Mouse (Mus musculus) layer of hippocampus, adult 9-11 months (tissue): ENCODE results near the gene Map1s.

Source experiments
- DNase-seq: peaks from one replicate; pipeline ENCODE4 v3.0.0; 2022

The Map1s gene

DNA sequence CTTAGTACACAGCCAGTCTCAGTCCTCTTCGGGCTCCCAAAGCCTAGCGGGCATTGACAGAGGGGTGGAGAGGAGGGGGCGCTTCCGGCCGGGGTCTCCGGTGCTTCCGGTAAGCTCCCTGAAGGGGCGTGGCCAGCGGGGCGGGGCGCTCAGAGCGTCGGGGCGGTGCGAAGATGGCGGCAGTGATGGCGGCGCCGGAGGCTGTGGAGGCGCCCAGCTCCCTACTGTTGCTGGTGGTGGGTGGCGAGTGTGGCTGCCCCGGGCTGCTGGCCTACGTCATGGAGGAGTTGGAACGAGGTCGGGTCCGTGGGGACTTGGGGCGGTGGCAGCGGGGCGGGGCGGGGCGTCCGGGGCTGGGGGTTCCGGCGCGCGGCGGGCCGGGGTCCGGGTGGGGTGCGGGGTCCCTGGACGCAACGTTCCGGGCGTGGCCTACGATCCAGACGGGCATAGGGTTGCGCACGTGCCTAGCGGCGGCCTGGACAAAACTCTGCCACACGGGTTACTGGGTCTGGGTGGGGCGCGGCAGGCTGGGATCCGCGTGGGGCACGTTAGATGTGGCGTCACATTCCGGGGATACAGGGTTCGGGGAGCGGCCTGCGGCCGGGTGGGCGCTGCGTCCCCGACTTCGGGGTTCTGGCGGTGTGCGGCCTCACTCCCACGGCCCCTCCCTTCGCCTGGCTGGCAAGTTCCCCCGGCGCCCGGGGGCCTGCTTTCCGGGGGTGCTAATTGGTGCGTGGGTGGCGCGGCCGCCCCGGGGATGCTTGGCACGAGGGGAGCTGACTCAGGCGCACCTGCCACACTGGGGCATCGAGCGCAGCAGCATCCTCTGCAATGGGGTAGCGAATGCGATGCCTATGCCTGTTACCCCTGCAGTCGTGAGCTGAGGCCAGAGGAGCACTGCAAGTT is at the start of gene Map1s:
Gene Map1s (plus strand): TSS at position 102 of the 906 bp plus-strand sequence.
- DNase-seq: peak; percentile 83

DNA sequence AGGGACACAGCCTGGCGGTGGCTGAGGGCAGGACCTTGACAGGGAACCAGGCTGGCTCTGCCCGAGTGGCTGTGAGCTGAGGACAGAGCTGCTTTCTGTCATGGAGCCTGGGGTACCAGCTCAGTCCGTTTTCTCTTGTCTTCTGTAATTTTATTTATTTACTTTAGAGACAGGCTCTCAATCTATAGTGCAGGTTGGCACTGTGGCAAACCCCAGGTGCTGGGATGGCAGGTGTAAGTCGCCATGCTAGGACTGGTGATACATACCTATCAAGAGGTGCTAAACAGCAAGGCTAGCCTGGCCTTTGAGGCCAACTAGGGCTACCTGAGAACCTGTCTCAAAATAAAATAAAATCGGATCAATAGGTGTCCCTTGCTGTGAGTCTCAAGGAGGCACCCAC is 49.7 kb upstream of the Map1s start:
- no peak for DNase-seq

DNA sequence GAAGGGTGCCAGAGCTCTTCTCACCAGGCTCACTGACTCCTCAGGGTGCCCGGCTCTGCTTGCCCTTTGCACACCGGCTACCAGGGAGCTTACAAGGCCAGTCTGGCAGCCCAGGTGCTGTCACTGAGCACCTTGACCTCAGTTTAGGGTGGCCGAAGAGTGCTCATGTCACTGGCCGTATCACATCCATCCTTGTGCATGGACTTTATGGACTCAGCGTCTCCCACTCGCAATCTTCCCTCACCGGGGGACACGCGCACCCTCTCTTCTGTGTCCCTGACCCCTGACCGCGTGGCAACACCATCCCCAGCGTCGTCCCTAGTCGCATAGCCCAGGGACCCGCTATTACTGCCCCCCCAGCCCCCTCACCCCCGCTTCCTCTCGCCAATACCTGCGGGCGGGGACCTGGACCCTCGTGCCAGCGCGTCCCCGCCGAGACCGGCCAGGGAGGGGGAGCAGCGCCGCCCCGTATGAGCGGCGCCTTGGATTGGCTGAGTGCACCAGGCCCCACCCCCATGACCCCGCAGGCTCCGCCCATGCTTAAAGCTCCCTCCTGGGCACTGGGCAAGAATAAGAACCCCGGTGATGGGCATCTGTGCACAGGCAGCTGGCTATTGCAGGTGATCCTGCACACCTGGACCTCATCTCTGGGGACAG is 49.1 kb upstream of the Map1s start:
- peak; percentile 77 for DNase-seq

DNA sequence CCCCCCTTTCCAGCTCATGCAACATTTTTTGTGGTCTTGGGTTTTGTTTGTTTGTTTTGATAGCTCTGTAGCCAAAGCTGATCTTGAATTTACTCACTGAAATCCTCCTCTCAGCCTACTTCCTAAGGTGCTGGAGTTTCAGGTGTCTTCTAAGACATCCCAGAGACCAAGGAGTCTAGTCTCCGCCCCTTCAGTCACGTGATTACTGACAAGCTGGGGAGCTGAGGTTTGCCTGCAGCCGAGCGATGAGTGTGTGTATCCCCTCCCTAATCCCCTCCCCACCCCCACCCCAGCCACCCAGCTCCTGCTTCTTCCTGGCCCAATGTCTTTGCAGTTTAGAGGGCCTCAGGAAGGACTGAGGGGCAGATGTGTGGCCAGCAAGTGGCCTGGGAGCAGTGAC is 48.2 kb upstream of the Map1s start:
- no peak for DNase-seq

DNA sequence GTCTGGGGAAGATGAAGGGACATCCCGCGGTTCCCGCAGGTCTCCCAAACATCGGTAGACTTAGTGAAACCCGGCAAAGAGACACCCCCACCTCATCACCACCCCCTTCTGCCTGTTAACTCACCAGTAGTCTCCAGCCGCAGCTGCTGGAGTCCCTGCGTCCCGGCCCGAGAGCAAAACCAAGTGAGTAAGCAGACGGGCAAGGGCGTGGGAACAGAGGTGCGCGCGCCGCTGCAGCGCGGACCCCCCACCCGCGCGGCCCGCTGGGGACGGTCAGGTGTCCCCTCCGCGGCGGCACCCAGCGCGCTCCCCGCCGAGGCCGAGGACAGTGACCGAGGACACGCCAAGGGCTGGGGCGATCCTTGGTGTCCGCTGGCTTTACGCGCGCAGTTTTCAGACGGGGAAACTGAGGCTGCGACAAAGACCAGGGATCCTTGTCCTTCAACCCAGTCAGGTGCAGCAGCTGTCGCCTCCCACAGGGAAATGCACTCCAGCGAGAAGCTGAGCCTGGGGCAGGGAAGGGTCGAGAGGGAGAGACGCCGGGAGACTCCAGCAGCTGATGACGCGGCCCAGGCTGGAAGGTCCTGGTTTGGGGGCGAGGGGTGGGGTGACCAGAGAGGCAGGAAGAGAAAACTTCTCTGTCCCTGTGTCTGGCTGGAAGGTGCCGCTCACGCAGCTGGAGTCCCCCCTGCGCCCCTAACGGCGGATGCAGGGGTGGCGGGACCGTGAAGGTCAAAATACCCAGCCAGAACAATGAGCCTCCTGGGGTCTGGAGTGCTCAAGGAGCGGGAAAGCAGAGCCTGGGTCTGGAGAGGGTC is 42.7 kb upstream of the Map1s start, which contains the start of gene Kcnn1:
Gene Kcnn1 (minus strand): TSS at position 435 of the 818 bp plus-strand sequence.
- no peak for DNase-seq

DNA sequence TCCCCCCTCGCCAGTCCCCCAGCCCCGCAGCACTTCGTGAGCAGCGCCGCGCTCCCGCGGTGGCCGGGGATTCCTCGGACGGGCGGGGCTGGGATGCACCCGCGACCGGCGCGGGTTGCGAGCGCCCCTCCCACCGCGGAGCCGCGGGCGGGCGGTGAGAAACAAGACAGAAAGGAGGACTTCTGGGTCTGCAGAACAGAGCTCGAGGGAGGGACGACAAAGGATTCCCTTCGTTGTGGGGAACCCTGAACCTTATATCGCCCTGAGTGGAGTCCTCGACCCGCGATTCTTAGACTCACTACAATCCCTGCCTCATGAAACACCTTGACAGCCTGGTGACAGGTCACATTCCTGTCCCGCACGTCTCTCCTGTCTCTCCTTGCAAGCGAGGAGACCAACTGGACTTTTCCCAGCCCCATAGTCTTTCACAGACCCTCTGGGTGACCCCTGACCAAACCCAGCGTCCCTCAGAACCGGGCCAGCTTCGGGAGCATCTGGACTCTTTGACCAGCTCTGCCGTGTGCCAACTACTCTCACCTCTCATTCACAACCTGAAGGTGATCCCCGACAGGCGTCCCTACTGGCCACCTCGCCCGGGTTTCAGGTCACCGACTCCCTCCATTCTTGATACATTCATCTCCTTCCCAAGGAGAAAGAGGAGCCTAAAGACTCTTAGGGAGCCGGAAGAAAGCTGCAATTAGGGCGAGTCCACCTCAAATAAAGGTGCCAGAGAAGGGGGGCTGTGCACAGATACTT is 41.6 kb upstream of the Map1s start:
- no peak for DNase-seq

DNA sequence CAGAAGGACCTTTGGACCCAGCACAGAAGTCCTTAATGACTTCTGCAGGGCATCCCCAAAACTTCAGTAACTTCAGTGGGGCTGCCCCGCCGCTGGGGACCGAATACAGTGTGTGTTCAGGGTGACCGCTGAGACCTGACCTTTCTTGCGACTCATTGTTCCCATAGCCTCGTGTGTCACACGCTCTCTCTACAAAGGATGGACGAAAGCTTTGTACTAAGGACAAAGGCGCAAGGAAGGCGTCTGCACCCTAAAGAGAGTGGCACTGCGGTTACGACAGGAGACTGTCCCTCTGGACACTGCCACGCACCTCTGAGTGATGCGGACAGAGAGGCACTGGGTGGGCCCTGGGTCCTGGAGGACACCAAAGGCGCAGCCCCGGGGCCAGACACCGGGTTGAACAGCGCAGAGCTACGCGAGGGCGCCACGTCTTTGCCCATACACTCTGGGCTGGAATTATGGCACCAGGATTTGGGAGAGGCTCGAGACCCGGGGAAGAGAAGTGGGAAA is 41.0 kb upstream of the Map1s start:
- DNase-seq: no peak

DNA sequence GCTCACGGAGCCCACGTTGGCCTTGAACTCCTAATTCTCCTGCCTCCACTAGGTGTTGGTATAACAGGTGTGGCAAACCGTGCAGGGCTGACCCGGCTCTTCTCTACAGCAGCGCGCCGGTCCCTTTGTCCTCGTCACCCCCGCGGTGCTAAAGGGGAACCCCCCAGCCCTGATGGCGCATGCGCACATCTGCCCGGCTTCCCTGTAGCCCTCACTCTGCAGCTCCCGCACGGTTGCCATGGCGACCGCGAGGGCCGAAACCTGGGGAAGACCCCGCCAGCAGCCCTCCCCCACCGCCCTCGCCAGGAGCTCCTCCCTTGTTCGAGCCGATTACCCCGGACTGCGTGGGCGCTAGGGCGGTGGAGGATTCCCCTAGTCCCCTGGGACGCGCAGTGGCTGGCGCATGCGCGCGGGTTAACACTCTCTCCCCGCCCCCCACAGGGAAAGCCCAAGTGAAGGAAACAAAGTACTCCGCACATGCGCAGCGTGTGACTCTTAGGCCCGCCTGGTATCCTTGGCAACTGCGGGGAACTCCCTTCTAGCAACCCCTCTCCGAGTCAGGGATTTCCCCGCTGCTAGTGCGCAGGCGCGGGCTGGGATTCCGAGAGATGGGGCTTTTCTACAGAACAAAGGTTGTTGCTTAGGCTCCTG is 40.3 kb upstream of the Map1s start:
- peak; percentile 99 for DNase-seq

DNA sequence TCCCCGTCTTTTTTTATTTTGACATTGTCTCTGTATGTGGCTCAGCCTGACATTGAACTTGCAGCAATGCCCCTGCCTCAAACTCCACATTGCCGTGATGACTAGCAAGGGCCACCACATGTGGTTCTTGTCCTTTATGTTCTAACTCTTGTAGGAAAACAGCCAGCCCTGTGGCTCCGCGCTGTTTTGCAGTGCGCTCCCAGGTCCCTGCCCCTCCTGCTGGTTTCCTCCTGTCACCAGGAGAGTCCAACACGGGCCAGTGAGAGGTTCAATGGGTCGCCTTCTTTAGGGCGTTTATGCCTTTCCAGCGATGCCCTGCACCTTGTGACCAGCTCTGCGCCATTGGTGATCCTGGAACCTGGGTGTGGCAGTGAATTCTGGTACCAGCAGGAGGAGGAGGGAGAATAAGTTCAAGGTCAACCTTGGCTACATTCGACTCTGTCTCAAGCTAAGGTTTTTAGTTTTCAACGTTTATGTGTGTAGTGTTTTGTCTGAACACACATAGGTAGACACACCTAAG is 39.7 kb upstream of the Map1s start:
- no peak for DNase-seq

DNA sequence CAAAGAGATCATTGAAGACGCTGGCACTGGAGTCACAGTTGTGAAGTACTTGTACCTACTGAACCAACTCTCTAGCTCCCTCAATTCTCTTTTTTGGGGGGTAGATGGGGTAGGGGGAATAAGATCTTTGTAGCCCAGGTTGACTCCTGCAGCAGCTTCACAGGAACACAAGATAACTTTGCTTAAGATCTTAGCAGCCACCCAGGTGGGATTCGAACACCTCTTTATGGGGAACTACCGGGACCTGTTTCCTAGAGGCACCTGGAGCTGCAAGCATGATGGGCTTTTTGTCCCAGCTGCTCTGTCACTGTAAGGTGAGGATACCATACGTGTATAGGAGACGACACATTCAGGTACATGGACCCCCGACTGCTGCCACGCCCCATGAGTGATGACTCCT is 39.2 kb upstream of the Map1s start:
- no peak for DNase-seq

DNA sequence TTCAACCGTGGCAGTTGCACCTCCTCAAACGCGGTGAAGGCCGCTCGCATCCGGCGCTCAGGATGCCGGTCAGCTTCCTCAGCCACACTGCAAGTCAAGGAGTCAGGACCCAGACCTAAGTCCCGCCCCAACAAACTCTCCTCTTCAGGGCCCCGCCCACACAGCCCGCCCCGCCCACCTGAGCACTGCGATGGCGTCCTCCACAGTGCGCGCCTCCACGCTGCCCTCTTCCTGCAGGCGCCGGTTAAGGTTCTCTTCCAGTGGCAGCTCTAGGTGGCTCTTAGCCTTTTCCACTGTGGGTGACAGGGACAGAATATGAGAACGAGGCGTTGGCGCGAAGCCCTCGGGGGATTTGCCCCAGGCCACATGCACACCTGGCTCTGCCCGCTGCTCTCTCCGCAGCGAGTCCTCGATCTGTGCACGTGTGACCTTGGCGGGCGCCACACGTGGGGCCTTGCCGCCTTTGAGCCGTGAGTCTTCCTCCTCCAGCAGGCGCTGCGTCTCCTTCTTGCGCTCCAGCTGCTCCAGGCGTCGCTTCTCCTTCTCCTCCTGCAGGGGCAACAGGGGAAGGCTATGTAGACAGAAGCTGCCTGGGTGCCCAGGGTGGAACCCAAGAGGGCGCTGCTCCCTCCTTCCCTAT is 37.1 kb upstream of the Map1s start:
- no peak for DNase-seq

DNA sequence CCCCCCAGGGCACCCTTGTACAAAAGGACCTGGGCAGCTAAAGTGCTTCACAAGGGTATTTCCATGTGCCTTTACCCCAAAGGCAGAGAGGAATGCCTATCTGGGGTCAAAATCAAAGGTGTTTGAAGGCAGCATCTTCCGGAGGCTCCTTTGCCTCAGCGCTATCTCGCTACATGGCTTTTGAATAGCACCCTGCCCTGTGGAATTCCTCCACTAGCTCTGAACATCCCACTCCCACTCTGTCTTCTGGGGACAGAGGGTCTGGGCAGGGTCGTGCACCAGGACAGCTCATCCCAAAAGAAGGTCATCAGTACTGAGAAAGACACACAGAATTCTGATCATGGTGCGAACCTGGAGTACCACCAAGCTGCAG is 36.5 kb upstream of the Map1s start:
- no peak for DNase-seq

DNA sequence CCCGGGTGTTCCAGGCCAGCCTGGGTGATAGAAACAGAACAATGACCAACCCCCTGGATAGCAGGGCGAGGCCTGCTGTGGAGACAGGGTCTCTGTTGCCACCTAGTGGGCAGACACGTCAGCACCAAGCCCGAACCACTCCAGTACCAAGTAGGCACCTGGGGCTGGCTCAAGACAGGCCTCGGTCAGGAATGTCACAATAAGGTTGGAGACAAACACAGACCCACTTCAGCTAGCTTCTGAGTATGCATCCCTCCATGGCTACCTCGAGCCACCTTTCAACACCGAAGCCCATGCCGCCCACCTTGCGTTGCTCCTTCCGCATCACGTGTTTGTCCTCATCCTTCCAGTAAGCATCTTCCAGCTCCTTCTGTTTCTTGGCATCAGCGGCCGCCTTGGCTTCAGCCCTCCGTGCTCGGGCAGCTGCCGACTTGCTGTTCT is 36.1 kb upstream of the Map1s start:
- peak; percentile 82 for DNase-seq

DNA sequence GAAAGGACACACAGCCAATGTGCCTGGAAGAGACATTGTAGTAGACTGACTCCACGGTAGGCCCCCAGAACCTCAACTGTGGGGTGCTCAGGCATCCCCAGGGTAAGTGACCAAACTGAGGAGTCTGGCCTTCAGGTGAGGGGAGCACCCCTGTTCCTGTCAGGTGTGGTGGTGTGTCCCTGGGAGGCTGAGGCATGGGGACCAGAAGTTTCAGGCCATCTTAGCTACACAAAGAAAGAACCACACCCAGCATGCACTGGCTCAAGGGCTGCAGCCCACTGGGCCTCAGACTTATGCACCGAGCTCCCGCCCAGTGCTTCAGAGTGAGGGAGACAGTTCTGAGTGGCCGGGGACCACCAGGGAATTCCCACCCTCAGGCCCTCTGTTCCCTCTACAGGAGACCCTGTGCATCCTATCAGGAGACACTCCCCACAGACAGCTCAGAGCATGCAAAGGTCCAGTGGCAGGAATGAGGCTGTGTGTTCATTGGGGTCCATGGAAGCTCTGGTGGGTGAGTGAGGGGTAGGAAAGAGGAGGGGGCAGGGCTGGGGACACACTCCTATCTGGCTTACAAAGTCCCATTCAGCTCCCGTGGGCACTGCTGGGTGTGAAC is 34.4 kb upstream of the Map1s start:
- no peak for DNase-seq

DNA sequence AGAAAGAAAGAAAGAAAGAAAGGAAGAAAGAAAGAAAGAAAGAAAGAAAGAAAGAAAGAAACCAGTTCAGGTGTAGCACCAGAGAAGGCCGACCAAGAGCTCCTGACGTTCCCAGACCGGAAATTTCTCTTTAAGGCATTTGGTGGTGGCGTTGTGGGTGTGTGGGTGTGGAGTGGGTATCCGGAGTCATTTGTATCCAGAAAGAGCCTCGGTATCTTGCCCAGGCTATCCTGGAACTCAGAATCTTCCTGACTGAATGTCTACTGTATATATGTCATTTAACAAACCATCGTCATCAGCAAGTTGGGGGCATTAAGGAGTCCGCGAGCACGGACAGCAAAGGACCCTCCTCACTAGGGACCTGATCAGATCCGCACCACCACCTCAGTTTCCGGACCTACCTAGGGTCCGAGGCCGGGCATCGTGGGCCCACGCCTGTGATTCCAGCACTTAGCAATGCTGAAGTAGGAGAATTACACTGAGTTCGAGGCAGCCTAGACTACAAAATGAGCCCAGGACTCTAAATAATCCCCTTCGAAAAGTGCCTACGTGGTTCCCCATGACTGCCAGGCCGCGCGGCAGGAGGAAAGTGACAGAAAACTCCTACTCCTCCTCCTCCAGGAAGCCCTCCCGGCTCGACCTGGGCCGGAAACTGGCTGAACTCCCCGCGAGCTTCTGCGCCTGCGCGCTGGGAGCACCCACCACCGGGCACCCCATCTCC is 32.9 kb upstream of the Map1s start:
- DNase-seq: no peak

DNA sequence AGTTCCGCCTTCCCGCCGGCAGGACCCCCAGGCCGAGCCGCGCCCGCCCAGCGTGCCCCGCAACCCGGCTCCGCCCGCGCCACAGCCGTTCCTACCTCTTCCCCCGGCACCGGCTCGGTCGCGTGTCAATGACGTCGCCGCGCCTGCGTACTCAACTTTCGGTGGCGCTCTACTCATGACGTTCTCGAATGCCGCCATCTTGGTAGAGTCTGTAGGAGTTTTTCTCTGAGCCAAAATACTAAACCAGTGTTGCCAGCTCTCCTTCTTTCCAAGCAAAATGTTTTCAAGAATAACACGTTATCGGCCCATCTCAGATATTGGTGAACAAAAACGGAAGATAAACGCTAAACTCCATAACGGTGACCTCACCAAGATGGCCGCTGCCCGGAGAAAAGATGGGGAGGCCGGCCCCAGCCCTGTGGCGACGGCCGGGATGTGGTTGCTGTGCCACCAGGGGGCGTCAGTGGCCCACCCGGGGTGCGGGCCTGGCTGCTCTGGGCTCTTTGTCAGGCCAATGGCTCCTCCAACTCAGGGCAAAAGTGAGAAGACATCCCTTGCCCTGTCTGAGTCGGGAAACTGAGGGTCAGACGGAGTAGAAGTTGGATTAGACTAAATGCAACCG is 32.3 kb upstream of the Map1s start, which contains the start of gene Ccdc124:
Gene Ccdc124 (minus strand): TSS at position 572 of the 622 bp plus-strand sequence.
- peak; percentile 96 for DNase-seq

DNA sequence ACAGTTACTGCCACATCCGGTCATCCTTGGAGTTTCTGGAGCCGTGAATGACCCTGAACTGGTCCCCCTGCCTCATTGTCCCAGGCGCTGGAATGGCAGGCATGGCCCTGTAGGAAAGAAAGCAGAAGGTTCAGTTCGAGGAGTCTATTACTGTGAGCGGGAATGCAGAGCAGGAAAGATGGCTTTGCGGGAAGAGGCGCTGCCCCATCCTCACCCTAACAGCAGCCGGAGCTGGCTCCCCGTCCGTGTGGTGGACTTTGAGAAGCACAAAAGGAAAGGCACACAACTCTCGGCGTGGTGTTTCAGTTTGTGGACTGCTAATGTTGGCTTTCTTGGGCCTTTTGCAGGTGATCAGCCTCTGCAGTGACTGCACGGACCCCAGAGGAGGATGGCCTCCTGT is 31.3 kb upstream of the Map1s start:
- DNase-seq: no peak

DNA sequence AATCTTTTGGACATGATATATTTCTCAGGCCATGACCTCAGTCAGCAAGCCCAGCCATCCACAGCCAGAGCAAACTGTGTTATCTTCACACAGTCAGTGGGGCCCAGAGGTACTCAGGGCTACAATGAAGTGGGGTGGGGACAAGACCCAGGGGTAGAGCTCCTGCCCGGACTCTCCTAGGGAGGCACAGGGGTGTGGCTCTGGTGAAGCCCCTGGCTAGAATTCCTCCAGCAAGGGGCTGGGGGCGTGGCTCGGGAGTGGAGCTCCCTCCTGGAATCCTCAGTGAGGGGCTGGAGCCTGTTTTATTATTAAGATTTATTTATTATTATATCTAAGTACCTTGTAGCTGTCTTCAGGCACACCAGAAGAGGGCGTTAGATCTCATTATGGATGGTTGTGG is 29.4 kb upstream of the Map1s start:
- DNase-seq: no peak

DNA sequence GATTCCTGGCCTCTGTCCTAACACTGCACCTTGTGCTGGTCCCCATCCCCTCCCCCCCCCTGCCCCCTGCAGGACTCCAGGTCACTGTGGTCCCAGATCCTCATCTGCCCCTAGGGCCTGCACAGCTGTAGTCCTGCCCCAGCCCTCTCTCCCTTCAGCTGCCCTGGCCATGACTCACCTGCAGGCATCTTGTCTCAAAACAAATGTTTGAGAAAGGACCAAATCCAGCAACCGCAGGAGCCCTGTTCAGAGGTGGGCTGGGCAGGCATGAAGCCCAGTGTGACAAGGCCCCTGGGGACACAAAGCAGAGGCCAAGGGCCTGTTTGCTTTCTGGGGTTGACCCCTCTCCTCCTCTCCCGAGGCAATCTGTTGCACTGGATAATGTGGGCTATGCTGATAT is 27.6 kb upstream of the Map1s start:
- DNase-seq: no peak
